Mouse (Mus musculus): Measurements from ENCODE around the gene Il10rb.

DNA sequence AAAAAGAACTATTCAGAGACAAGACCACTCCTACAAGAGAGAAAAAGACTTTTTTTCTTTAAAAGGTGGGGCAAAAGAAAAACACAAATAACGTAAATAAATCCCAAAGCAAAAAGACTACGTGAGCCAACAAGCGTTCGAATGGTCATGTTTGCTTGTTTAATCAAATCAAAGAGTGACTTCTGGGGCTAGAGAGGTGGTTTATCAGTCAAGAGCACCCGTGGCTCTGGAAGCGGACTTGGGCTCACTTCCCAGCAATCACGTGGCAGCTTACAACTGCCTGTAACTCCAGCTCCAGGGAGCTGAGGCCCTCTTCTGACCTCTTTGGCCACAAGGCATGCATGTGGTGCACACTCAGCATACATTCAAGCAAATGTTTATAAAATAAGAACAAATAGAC is 35.4 kb downstream of the Il10rb start:
- peak; percentile 57 for TF ChIP-seq CTCF (IDR thresholded peaks at IDR 0.05; ENCODE audit: low read depth)
- TF ChIP-seq EP300 (optimal IDR thresholded peaks at IDR 0.05), result no peak
